Mouse (Mus musculus) midbrain, embryonic 12.5 days (tissue): ENCODE measurements at regions not wholly inside any gene's neighbourhood (a gene's known extent, or its start where the extent isn't known, plus 50 kb on each side); places are given as distances from the start of the nearest gene placed in this dataset. TPM values are rescaled to one million over a fixed set of nuclear protein-coding genes. Genes with fewer than 3 reads are reported as not detected.

Experiments used
- ATAC-seq: fragments of 200-750 bp; cut with Nextera tagmentation; 2 replicates; pipeline ENCODE4 v1.8.0; 2017; ENCODE audit warnings: low read depth, moderate TSS enrichment, moderate library complexity; ENCODE audit not compliant: low FRiP score
- H3K27ac ChIP-seq: fragments of 300-500 bp; sonication (generic); replicated peaks from 2 replicates; pipeline ENCODE4 v1.5.1; 2016; ENCODE audit warnings: mild to moderate bottlenecking
- H3K27me3 ChIP-seq: fragments of 300-500 bp; sonication (generic); 2 replicates; pipeline ENCODE4 v1.6.1; 2016; ENCODE audit warnings: mild to moderate bottlenecking
- H3K36me3 ChIP-seq: fragments of 300-500 bp; sonication (generic); 2 replicates; pipeline ENCODE4 v1.6.1; 2016
- H3K4me1 ChIP-seq: fragments of 300-500 bp; sonication (generic); 2 replicates; pipeline ENCODE4 v1.6.1; 2016
- H3K4me2 ChIP-seq: fragments of 300-500 bp; sonication (generic); replicated peaks from 2 replicates; pipeline ENCODE4 v1.6.1; 2016; ENCODE audit warnings: mild to moderate bottlenecking, moderate library complexity
- H3K4me3 ChIP-seq: fragments of 300-500 bp; sonication (generic); 2 replicates; pipeline ENCODE4 v1.5.1; 2016; ENCODE audit warnings: mild to moderate bottlenecking
- H3K9ac ChIP-seq: fragments of 300-500 bp; sonication (generic); replicated peaks from 2 replicates; pipeline ENCODE4 v1.6.1; 2016; ENCODE audit warnings: mild to moderate bottlenecking, moderate library complexity
- H3K9me3 ChIP-seq: fragments of 300-500 bp; sonication (generic); 2 replicates; pipeline ENCODE4 v1.6.1; 2016; ENCODE audit warnings: mild to moderate bottlenecking
- WGBS: fragments of 180-500 bp; shearing (Covaris S2); methylation state at CpG from one replicate; pipeline ENCODE4 v1.1.7; 2016; 5-methylcytosine and 5-hydroxymethylcytosine counted together
- microRNA-seq: library from miRNA; unstranded; fragments of <30 nt; microRNA quantifications from one replicate; pipeline ENCODE4, GENCODE M21; 2017

DNA sequence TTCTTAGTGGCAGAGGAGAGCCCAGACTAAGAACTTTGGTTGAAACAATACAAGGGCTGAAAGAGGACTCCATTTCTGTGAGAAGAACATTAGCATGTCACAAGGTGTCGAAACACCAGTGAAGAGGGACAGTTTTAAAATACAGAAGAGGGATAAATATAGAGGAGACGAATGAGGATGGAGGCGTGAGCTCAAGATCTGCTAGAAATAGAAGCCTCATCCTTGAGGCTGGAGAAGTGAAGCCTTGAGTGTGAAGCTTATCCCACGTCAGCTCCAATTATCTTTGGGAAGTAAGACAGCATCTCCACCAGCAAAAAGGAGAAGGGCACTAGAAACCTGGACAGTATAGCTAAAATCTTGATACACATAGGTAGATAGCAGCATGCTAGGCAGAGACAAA, 566.8 kb downstream of the Utrn start:
- 84% methylated on average over 4 of the region's 4 CpGs for WGBS
- Histone ChIP-seq H3K27me3 (no peaks in the 10 kb centered on the region), H3K4me3 (no peak overlapping the region), H3K4me2 (no peak overlapping the region), H3K27ac (no peak overlapping the region), H3K36me3 (no peaks in the 10 kb centered on the region), H3K4me1 (no peaks in the 10 kb centered on the region), H3K9me3 (no peaks in the 10 kb centered on the region), H3K9ac (no peak overlapping the region)
- ATAC-seq = no peak

DNA sequence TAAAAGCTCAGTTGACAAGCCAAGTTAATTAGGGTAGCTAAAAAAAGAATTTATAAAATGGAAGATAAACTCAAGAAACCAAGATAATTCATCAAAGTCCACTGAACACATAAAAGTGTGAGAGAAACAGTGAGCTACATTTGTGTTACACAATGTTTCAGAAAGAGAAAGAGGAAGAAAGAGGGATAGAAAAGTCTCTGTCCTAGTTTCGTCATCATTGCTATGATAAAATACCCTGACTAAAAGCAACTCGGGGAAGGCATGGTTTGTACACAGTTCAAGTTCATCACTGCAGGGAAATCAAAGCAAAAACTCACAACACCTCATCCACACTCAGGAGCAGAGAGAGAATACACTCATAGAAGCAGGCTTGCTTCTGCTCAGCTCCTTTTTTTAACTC, 548.9 kb downstream of the Utrn start:
- no peaks in the 10 kb centered on the region for H3K4me1 ChIP-seq
- no peaks in the 10 kb centered on the region for H3K27me3 ChIP-seq
- H3K4me2 ChIP-seq = no peak overlapping the region
- H3K9ac ChIP-seq = no peak overlapping the region
- H3K36me3 ChIP-seq = no peaks in the 10 kb centered on the region
- no peak for ATAC-seq
- WGBS = 94% methylated on average over 2 of the region's 2 CpGs
- no peak overlapping the region for H3K27ac ChIP-seq
- no peak overlapping the region for H3K4me3 ChIP-seq
- H3K9me3 ChIP-seq = no peaks in the 10 kb centered on the region

Small RNA genes in the stretch of these regions (microRNA-seq; reads per million reads assigned to microRNA genes)
- not detected for gene Gm22194
